Mouse (Mus musculus) lung, embryonic 15.5 days (tissue): ENCODE results near the gene Lcn12. TPM values are rescaled to one million over a fixed set of nuclear protein-coding genes. Genes with fewer than 3 reads are reported as not detected.
A peak's percentile ranks its signal among the peaks of the same experiment; 100 is the strongest.

Source experiments
- ATAC-seq: fragments of 200-750 bp; cut with Nextera tagmentation; 2 replicates; pipeline ENCODE4 v1.8.0; 2017; ENCODE audit warnings: moderate number of reproducible peaks, borderline replicate concordance; ENCODE audit not compliant: low FRiP score, low TSS enrichment; ENCODE audit errors: extremely low read depth
- H3K27ac ChIP-seq: fragments of 300-500 bp; sonication (generic); 2 replicates; pipeline ENCODE4 v1.5.1; 2015; ENCODE audit warnings: moderate library complexity, mild to moderate bottlenecking, inconsistent platforms
- H3K27me3 ChIP-seq: fragments of 300-500 bp; sonication (generic); 2 replicates; pipeline ENCODE4 v1.6.1; 2015; ENCODE audit warnings: inconsistent platforms
- H3K36me3 ChIP-seq: fragments of 300-500 bp; sonication (generic); 2 replicates; pipeline ENCODE4 v1.6.1; 2015; ENCODE audit warnings: inconsistent platforms
- H3K4me1 ChIP-seq: fragments of 300-500 bp; sonication (generic); 2 replicates; pipeline ENCODE4 v1.6.1; 2015; ENCODE audit warnings: inconsistent platforms
- H3K4me2 ChIP-seq: fragments of 300-500 bp; sonication (generic); 2 replicates; pipeline ENCODE4 v1.6.1; 2015; ENCODE audit warnings: inconsistent platforms, mild to moderate bottlenecking, moderate library complexity
- H3K4me3 ChIP-seq: fragments of 300-500 bp; sonication (generic); 2 replicates; pipeline ENCODE4 v1.5.1; 2015; ENCODE audit warnings: mild to moderate bottlenecking, inconsistent platforms
- H3K9ac ChIP-seq: fragments of 300-500 bp; sonication (generic); 2 replicates; pipeline ENCODE4 v1.6.1; 2015; ENCODE audit warnings: inconsistent platforms
- H3K9me3 ChIP-seq: fragments of 300-500 bp; sonication (generic); 2 replicates; pipeline ENCODE4 v1.6.1; 2016; ENCODE audit warnings: inconsistent platforms
- WGBS: fragments of 180-500 bp; shearing (Covaris S2); methylation state at CpG from one replicate; pipeline ENCODE4 v1.1.7; 2015; 5-methylcytosine and 5-hydroxymethylcytosine counted together
- polyA plus RNA-seq: library from polyadenylated mRNA; unstranded; fragments of >200 nt; fragmentation: Nextera tagmentation; extraction: Ambion mirVana; gene quantifications from 2 replicates; pipeline ENCODE4 v1.2.1, GENCODE M21; 2015

Lcn12 gene
- polyA plus RNA-seq, 1 experiment from 2014 or later, result not detected

GRCm38 (mm10) chr2:25467606-25468303 is 26.0 kb downstream of the Lcn12 start:
- 66% methylated on average over 14 of the region's 14 CpGs for WGBS
- no peak overlapping the region for H3K4me3 ChIP-seq
- no peaks in the 10 kb centered on the region for H3K9me3 ChIP-seq
- no peak for ATAC-seq
- no peaks in the 10 kb centered on the region for H3K27me3 ChIP-seq
- H3K36me3 ChIP-seq, result no peaks in the 10 kb centered on the region
- H3K9ac ChIP-seq, result no peak overlapping the region
- H3K4me2 ChIP-seq, result no peak overlapping the region
- no peak overlapping the region for H3K27ac ChIP-seq
- H3K4me1 ChIP-seq, result peaks cover 15% of the 10 kb centered on the region; the same call in 1 of the 2 replicates

- H3K4me3 ChIP-seq, result no peak overlapping the region
- no peak overlapping the region for H3K9ac ChIP-seq
- H3K4me1 ChIP-seq, result peaks cover 23% of the 10 kb centered on the region
- 47% methylated on average over 10 of the region's 10 CpGs for WGBS
- H3K27ac ChIP-seq, result no peak overlapping the region; the same call in 1 of the 2 replicates
- no peaks in the 10 kb centered on the region for H3K9me3 ChIP-seq
- ATAC-seq, result no peak
- no peaks in the 10 kb centered on the region for H3K27me3 ChIP-seq
- H3K4me2 ChIP-seq, result no peak overlapping the region
- H3K36me3 ChIP-seq, result no peaks in the 10 kb centered on the region
These were observed 27.7 kb downstream of the Lcn12 start for GRCm38 (mm10) chr2:25465816-25466635.

GRCm38 (mm10) chr2:25465256-25465655 is 28.5 kb downstream of the Lcn12 start:
- ATAC-seq, result no peak
- Histone ChIP-seq H3K27me3 (no peaks in the 10 kb centered on the region), H3K9ac (no peak overlapping the region), H3K9me3 (no peaks in the 10 kb centered on the region), H3K36me3 (no peaks in the 10 kb centered on the region), H3K4me3 (no peak overlapping the region), H3K4me2 (no peak overlapping the region), H3K4me1 (peaks cover 25% of the 10 kb centered on the region), H3K27ac (no peak overlapping the region)
- 66% methylated on average over 2 of the region's 2 CpGs for WGBS

GRCm38 (mm10) chr2:25463630-25464029 is 30.1 kb downstream of the Lcn12 start:
- no peaks in the 10 kb centered on the region for H3K27me3 ChIP-seq
- no peak overlapping the region for H3K4me2 ChIP-seq
- H3K4me1 ChIP-seq, result peaks cover 29% of the 10 kb centered on the region
- 84% methylated on average over 3 of the region's 3 CpGs for WGBS
- no peak for ATAC-seq
- H3K36me3 ChIP-seq, result no peaks in the 10 kb centered on the region
- no peaks in the 10 kb centered on the region for H3K9me3 ChIP-seq
- H3K4me3 ChIP-seq, result no peak overlapping the region
- no peak overlapping the region for H3K9ac ChIP-seq
- H3K27ac ChIP-seq, result no peak overlapping the region

GRCm38 (mm10) chr2:25461407-25461806 is 32.3 kb downstream of the Lcn12 start:
- Histone ChIP-seq H3K9me3 (no peaks in the 10 kb centered on the region), H3K4me1 (peaks cover 36% of the 10 kb centered on the region), H3K4me3 (peak overlapping the region; percentile 69), H3K36me3 (no peaks in the 10 kb centered on the region), H3K27ac (peak overlapping the region; percentile 91), H3K9ac (peak overlapping the region; percentile 32; the same call in 1 of the 2 replicates), H3K4me2 (peak overlapping the region; percentile 79), H3K27me3 (no peaks in the 10 kb centered on the region)
- 17% methylated on average over 3 of the region's 3 CpGs for WGBS
- no peak for ATAC-seq

- Histone ChIP-seq H3K27me3 (no peaks in the 10 kb centered on the region), H3K4me3 (peak within 1 kb of the TSS; percentile 69), H3K4me1 (peaks cover 40% of the 10 kb centered on the region), H3K9ac (peak within 1 kb of the TSS; percentile 52), H3K36me3 (no peaks in the 10 kb centered on the region), H3K9me3 (no peaks in the 10 kb centered on the region), H3K4me2 (peak within 1 kb of the TSS; percentile 79), H3K27ac (peak within 1 kb of the TSS; percentile 91)
- under 1% methylated on average over 42 of the region's 48 CpGs for WGBS
- ATAC-seq, result peak; percentile 80
These were observed 33.0 kb downstream of the Lcn12 start, which contains the start of gene Paxx for GRCm38 (mm10) chr2:25460551-25461309. Paxx (minus strand) TSS chr2:25461094.

GRCm38 (mm10) chr2:25460135-25460534 is 33.6 kb downstream of the Lcn12 start:
- Histone ChIP-seq H3K9ac (peak overlapping the region; percentile 52), H3K27ac (peak overlapping the region; percentile 91), H3K9me3 (no peaks in the 10 kb centered on the region), H3K27me3 (no peaks in the 10 kb centered on the region), H3K4me2 (peak overlapping the region; percentile 79), H3K4me1 (peaks cover 42% of the 10 kb centered on the region), H3K36me3 (no peaks in the 10 kb centered on the region), H3K4me3 (peak overlapping the region; percentile 69)
- ATAC-seq, result no peak; the same call in 1 of the 2 replicates
- WGBS, result 22% methylated on average over 5 of the region's 5 CpGs

- Histone ChIP-seq H3K4me2 (peak overlapping the region; percentile 79), H3K9me3 (no peaks in the 10 kb centered on the region), H3K9ac (no peak overlapping the region), H3K4me1 (peaks cover 42% of the 10 kb centered on the region), H3K36me3 (no peaks in the 10 kb centered on the region), H3K27me3 (no peaks in the 10 kb centered on the region), H3K4me3 (no peak overlapping the region), H3K27ac (peak overlapping the region; percentile 91)
- ATAC-seq, result 0 out of 2 replicates have a peak, but pooled peaks have one; percentile 20
- 66% methylated on average over 5 of the region's 5 CpGs for WGBS
These were observed 34.8 kb downstream of the Lcn12 start for GRCm38 (mm10) chr2:25458911-25459310.

GRCm38 (mm10) chr2:25457022-25457896 is 36.5 kb downstream of the Lcn12 start:
- no peaks in the 10 kb centered on the region for H3K36me3 ChIP-seq
- 71% methylated on average over 9 of the region's 9 CpGs for WGBS
- ATAC-seq, result no peak
- H3K27me3 ChIP-seq, result no peaks in the 10 kb centered on the region
- H3K4me2 ChIP-seq, result peak overlapping the region; percentile 79
- peak overlapping the region; percentile 12; the same call in 1 of the 2 replicates for H3K9ac ChIP-seq
- H3K9me3 ChIP-seq, result no peaks in the 10 kb centered on the region
- peaks cover 42% of the 10 kb centered on the region for H3K4me1 ChIP-seq
- peak overlapping the region; percentile 91 for H3K27ac ChIP-seq
- peak overlapping the region; percentile 22 for H3K4me3 ChIP-seq

- peaks cover 38% of the 10 kb centered on the region for H3K4me1 ChIP-seq
- peak within 1 kb of the TSS; percentile 91 for H3K27ac ChIP-seq
- peak within 1 kb of the TSS; percentile 12; the same call in 1 of the 2 replicates for H3K9ac ChIP-seq
- WGBS, result 33% methylated on average over 14 of the region's 14 CpGs
- H3K36me3 ChIP-seq, result no peaks in the 10 kb centered on the region
- H3K27me3 ChIP-seq, result no peaks in the 10 kb centered on the region
- H3K4me2 ChIP-seq, result peak within 1 kb of the TSS; percentile 79
- ATAC-seq, result no peak
- peak within 1 kb of the TSS; percentile 22 for H3K4me3 ChIP-seq
- no peaks in the 10 kb centered on the region for H3K9me3 ChIP-seq
These were observed 37.3 kb downstream of the Lcn12 start, which contains the start of gene Clic3 for GRCm38 (mm10) chr2:25456205-25456953. Clic3 (plus strand) TSS chr2:25456838.
